Mouse (Mus musculus) spleen, postnatal 4 days (tissue): ENCODE data around the gene Slc48a1.
A peak's percentile ranks its signal among the peaks of the same experiment; 100 is the strongest.

Experiments used
- DNase-seq, 2 experiments: peaks; one replicate each; pipeline ENCODE4 v3.0.0; 2022; ENCODE audit warnings: low spot score in 2 of 2

The Slc48a1 gene

GRCm38 (mm10) chr15:97781961-97782748, 3.8 kb downstream of the Slc48a1 start:
- DNase-seq: no peak

DNA sequence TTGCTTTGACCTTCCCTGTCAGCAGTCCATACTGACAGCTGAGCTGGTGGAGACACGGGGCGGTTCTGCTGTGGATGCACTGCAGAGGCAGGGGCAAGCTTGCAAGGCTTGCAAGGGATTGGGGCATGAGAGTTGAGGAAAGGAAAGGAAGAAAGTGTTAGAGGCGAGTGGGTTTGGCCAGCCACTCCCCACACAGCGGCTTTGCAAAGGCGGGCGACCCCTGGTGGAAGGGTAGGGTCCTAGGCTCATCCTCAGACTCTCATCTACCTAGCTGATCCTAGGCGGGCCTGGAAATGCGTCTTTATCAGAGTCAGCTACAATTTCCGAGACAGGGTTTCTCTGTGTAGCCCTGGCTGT, 4.4 kb downstream of the Slc48a1 start:
- DNase-seq: peak; percentile 83 to 94

- peak; percentile 95 to 99 for DNase-seq
Observed at GRCm38 (mm10) chr15:97784092-97784559, 5.8 kb downstream of the Slc48a1 start.

DNA sequence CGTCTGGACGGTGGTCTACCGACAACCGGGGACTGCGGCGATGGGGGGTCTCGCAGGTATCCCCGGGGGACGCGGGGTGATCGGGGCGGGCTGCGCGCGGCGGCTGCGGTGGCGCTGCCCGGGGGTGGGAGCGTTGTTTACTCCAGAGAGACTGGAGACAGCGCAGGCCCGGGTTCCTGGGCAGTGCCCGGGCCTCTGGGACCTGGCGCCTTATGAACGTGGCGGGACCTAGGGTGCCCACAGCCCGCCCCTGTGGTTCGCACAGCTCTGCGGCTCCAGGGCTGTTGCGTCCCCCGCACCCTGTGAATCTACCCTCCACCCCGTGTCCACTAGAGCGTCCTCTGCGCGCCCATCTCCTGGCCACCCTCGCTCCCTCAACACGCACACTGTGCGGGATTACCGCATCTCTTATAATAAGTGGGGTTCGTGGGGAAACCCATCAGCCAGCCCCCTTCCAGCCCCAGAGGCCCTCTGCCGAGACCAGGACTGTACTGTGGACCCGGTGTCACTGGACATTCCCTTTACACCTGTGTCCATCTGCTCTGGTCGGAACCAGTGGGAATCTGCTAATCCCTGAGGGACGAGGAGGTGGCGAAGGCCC, 6.3 kb downstream of the Slc48a1 start:
- DNase-seq: no peak

GRCm38 (mm10) chr15:97785731-97786411, 7.6 kb downstream of the Slc48a1 start:
- peak; percentile 75 to 84 for DNase-seq

- DNase-seq: peak; percentile 73 to 79
Observed at GRCm38 (mm10) chr15:97786412-97787112, 8.2 kb downstream of the Slc48a1 start.

DNA sequence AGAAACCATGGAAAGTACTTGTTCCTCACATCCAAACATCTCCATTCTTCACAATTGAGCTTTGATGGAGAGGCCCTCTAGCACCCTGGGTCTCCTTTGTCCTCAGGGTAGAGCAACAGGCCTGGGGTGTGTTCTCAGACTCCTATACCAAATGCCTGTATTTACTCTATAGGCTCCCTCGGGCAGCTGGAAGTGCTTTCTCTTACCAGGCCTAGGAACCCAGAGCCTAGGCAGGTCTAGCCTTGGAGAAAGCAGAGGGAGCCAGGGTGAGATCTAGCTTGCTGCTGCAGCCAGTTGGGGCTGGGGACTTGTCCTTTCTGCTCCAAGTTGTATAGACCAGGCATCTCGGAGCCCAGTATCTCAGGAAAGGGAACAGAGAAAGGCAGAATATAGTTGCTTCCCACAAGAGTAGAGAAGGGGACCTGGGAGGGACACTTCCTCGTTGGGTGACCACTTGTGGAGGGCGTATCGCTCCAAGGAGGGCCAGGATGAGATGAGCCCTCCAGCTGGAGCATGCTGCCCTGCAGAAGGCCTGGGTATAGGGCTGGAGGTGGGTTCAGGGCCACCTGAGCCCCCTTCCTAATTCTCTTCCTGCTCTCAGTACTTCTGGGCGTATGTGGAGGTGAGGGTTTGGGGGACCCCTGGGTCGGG, 9.0 kb downstream of the Slc48a1 start:
- no peak for DNase-seq

DNA sequence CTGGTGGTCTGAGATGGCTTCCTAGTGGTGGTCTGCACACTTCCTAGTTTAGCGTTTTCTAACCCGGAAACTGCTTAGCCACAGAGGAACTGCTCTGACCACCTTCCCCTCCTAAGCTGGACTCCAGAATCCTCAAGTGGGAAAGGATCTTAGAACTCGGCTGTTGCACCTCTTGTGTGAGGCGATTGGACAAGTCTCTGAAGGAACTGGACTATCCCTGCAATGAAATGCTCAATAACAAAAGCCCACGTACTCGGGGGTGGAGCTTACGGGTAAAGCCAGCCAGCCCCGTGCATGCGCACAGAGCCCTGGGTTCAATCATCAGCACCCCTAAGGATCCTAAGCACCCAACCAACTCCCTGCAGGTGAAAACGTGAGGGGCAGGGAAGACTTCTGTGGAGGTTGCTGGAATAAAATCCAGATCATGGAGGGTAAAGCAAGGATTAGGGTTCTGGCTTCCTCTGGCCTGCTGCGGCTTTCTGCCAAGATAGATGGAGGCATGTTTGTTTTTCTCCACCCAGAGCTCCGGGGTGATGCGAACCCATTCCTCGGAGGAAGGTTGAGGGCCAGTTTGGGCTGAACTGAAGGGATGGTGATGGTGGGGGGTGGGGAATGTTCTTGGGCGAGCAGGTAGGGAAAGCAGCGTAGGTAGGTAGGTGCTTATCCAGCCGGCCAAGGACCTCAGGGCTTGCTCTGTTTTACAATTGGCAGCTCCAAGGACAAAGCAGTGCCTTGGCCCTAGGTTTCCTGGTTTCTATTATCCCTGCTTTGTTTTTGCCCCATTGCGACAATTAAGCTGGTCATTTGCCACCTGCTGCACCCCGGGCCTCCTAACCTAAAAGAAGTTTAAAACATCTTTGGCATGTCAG, 9.7 kb downstream of the Slc48a1 start:
- no peak for DNase-seq

DNA sequence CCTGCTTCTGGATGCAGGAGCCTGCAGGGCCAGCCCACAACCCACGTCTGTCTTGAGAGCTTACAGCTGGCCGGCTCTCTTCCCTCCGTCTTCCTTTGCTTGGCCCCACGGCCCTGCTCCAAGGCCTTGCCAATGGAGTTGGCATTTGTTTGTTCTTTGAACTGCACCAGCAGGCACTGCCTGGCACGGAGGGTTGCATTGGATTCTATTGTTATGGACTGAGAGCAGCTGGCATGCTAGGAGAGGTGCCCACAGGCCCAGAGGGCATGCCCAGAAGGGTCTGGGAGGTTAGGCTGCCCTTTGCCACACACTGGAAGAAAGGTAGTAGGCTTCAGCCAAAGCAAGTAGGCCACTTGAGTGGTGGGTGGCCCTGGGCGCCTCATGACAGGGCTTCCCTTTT, 10.5 kb downstream of the Slc48a1 start:
- no peak for DNase-seq

DNA sequence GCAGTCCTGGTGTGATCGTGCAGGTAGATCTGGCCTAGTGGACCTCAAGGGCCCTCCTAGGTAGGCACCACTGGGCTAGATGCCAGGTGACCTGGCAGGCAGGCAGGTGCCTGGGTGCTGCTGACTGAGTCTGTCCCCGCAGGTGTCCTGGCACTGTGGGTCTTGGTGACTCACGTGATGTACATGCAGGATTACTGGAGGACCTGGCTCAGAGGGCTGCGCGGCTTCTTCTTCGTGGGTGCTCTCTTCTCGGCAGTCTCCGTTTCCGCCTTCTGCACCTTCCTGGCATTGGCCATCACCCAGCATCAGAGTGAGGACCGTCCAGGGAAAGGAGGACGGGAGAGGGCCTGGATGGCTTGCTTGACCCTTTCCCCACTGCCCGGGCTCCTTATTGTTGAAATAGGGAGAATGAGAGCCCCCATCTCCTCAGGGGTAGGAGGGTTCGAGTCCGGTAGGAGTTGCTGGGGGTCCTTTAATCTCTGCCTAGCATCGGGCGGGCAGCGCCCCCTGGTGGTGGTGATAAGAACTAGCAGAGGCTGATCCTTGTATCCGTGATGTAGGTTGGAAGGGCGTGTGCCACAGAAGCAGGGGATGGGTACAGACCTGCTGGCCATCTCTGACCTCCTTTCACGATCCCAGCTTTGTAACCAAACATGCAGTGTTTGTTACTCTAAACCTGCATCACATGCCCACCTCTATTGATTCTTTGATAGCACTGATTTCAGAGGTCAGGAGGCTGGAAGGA, 11.6 kb downstream of the Slc48a1 start:
- peak; percentile 52 to 86 for DNase-seq

DNA sequence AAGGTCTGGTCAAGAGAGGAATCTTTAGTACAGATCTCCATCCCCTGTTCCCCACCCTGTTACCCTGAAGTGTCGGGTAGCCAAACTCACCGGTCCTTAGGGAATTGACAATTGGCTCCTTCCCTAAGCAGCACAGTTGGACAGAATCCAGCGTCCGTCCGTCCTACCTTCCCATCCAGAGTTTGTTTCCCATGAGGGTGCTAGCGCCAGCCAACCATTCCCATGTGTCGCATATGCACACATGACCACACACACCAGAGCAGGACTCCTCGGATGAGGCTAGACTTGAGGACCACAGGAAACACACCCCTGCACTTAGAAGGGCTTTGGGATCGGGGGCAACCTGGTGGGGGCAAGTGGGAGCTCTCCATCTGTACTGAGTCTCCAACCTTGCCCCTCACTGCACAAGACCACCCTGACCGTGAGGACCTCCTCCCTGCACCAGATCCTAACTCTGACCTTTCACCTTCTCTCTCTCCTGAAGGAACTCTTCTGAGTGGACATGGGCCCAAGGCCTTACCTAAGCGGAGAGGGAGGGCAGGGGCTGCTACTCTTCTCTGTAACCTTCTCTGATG, 12.9 kb downstream of the Slc48a1 start:
- DNase-seq: no peak

- DNase-seq: no peak
Observed at GRCm38 (mm10) chr15:97793386-97794153, 15.2 kb downstream of the Slc48a1 start.

- no peak for DNase-seq
Observed at GRCm38 (mm10) chr15:97794268-97794667, 15.9 kb downstream of the Slc48a1 start.

DNA sequence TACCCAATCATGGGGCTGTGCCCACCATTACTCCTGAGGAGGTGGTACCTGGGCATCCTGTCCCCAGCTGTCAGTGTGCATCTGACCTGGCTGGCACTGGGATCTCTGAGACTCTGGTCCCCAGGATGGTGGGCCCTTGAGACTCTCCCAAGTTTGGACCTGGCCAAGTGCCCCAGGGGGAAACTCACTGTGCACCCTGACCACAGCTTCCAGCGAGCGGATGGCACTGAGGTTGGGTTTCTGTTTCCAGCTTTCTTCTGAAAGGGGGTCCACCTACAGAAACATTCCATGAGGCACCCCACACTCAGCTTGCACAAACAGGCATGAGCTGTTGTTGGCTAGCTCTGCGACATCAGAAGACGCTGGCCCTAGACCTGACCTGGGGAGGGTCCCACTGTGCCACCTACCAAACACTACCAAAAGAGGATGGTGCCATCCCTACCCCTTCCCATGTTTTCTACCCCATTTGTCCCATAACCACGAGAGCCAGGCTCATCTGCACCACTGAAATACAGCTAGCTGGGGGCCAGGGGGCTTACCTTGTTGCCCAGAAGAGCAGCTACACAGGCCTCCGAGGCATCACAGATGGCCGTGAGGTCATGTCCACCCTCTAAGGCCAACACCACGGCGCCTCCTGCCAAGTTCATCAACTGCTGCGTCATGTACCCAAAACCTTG, 17.4 kb downstream of the Slc48a1 start:
- no peak for DNase-seq

- no peak for DNase-seq
Observed at GRCm38 (mm10) chr15:97796674-97797310, 18.5 kb downstream of the Slc48a1 start.

GRCm38 (mm10) chr15:97798134-97798533, 19.8 kb downstream of the Slc48a1 start:
- no peak for DNase-seq

DNA sequence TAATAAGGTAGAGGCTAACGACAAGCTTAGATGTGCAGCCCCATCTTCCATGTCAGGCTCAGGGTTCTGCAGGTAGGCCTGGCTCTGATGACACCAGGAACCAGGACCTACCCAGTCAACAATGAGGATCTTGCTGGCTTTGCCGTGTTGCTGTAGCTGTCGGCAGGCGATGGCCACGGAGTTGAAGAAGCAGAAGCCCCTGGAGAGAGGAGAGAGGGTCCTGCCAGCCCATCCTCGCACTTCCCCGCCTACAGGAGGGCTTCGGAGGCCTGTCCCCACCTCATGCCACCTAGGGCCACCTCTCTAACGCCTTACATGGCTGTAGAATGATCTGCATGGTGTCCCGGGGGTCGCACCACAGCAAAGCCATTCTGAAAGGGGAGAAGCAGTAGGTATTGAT, 21.1 kb downstream of the Slc48a1 start:
- no peak for DNase-seq

- peak in 1 of 2 experiments; percentile 61 for DNase-seq
Observed at GRCm38 (mm10) chr15:97800853-97801252, 22.5 kb downstream of the Slc48a1 start.
